Mouse (Mus musculus) heart, postnatal 0 days (tissue): ENCODE results near the gene Hoxb2.

Source experiments
- CTCF ChIP-seq: IDR thresholded peaks from 2 replicates; pipeline ENCODE4 v1.5.1; 2016; ENCODE audit warnings: antibody characterized with exemption, control low read depth, low read depth
- EP300 ChIP-seq: IDR thresholded peaks from 2 replicates; pipeline ENCODE4 v1.6.1; 2016; ENCODE audit warnings: antibody characterized with exemption, low read depth

GRCm38 (mm10) chr11:96319910-96320309 is 30.4 kb upstream of the Hoxb2 start:
- TF ChIP-seq CTCF (no peak), EP300 (no peak)
